Mouse (Mus musculus): ENCODE measurements around the gene 2310022B05Rik. TPM values are rescaled to one million over a fixed set of nuclear protein-coding genes. Genes with fewer than 3 reads are reported as not detected.

The 2310022B05Rik gene
- total and polyA plus RNA-seq, 3 experiments: 34.1 to 56.7 (median 49.4) TPM

DNA sequence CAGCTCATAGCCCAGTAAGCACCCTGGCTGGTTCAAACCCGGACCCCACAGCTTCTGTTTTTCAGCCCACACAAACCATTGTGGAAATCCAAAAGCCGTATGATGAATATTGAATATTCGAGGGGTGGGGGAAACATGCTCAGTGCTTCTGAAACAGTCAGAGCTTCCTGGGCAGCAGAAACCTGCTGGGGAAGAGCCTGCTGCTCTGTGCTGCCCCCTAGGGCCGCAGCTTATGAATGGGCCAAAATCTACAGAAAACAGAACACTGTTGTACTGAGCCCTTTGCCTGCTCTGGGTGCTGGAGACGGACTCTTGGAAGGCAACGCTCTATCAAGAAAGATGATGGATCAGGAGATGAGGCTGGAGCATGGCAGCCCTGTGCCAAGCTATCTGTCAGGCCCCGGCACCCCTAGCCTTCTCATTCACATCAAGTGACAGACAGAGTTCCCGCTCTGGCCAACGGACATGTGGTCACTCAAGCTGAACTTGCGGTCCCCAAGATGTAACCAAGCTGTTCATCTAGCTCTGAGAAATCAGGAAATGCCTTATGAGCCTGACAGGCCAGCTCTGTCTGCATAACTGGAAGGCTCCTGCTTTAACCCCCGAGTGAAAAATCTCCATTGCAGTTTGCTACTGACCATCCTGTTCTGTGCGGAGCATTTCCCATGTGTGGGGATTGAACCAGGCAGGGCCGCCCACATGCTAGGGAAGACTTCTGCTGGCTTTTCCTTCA lies 54.8 kb downstream of the 2310022B05Rik start:
- no peak for DNase-seq

DNA sequence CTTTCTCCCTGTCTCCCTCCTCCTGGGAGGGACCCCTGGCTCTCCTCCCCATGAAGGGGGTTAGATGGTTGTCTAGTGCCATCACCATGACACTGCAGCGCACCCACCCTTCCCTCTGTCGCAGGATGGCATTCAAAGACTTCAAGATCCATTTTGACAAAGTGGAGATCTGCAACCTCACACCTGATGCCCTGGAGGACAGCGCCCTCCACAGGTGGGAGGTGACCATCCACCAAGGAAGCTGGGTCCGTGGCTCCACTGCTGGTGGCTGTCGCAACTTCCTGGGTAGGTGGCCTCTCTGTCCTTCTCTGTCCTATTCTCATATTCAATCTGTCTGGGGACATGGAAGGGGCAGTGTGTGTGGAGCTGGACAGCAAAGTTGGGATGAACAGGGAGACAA lies 59.1 kb downstream of the 2310022B05Rik start:
- no peak for DNase-seq

DNA sequence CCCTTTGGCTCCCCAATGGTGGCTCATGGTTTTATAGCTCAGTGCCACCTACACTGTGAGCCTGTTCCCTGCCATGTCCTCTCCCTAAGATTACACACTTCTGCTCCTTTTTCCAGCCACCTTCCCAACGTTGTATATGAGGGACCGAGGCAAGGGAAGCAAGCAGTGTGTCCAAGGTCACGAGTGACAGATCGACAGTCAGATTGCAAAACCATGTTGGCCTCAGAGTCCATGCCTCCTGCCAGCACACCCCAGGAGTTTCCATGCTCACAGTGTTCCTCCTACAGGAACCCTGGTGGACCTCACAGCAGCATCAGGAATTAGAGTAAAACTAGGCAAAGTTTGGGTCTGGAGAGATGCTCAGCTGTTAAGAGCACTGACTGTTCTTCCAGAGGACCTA lies 73.8 kb downstream of the 2310022B05Rik start:
- peak; percentile 78 for DNase-seq

DNA sequence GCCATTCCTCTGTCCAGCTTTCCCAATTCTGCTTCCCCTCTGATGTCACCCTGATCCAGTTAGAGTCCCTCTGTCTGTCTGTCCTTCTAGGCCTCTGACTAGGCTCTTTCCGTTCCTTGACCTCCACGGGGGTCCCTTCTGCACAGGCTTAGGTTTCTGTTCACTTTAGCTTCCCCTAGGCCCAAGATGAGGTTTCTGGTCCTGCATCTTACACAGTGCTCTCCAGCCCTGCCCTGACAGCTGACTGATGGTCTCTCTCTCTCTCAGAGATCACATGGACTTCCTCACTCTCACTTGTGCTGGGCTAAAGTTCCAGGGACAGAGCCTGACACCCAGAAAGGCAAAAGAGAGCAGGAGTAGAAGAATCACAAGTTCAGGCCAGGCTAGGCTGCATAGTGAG lies 76.6 kb downstream of the 2310022B05Rik start:
- DNase-seq: no peak

Other genes starting within 250 kb of the 2310022B05Rik start
- 1 to 10 TPM; 5.3 to 5.4 TPM for gene Pgbd5, start 223.7 kb downstream of the 2310022B05Rik start, total RNA-seq (2021)
- gene Pgbd5, start 223.7 kb downstream of the 2310022B05Rik start, polyA plus RNA-seq (2012; rRNA removed): 8.0 and 8.6 TPM in 2 replicates
- gene Cog2, start 142.6 kb downstream of the 2310022B05Rik start, total RNA-seq (2021): 10 to 100 TPM; 38.2 to 41.8 TPM
- 12.9 and 13.8 TPM in 2 replicates for gene Cog2, start 142.6 kb downstream of the 2310022B05Rik start, polyA plus RNA-seq (2012; rRNA removed)
- 10 to 100 TPM in 1 of 2 experiments, 1 to 10 TPM in 1; 4.1 to 12.3 TPM for gene Agt, start 93.7 kb downstream of the 2310022B05Rik start, total RNA-seq (2021)
- gene Agt, start 93.7 kb downstream of the 2310022B05Rik start, polyA plus RNA-seq (2012; rRNA removed): 17.3 and 19.6 TPM in 2 replicates
- under 1 TPM in 1 of 2 experiments, not detected in 1; 0.26 TPM for gene Capn9, start 87.3 kb downstream of the 2310022B05Rik start, total RNA-seq (2021)
- 0.11 and 0.12 TPM in 2 replicates for gene Capn9, start 87.3 kb downstream of the 2310022B05Rik start, polyA plus RNA-seq (2012; rRNA removed)
- 10 to 100 TPM; 36.4 to 43.3 TPM for gene Ttc13, start 58.6 kb upstream of the 2310022B05Rik start, total RNA-seq (2021)
- 14.6 and 16.6 TPM in 2 replicates for gene Ttc13, start 58.6 kb upstream of the 2310022B05Rik start, polyA plus RNA-seq (2012; rRNA removed)
- 10 to 100 TPM in 1 of 2 experiments, 1 to 10 TPM in 1; 9.2 to 10.7 TPM for gene Arv1, start 58.8 kb upstream of the 2310022B05Rik start, total RNA-seq (2021)
- gene Arv1, start 58.8 kb upstream of the 2310022B05Rik start, polyA plus RNA-seq (2012; rRNA removed): 12.8 and 13.9 TPM in 2 replicates
- gene Fam89a, start 88.5 kb upstream of the 2310022B05Rik start, total RNA-seq (2021): under 1 TPM; 0.28 to 0.43 TPM
- 1.0 and 1.6 TPM in 2 replicates for gene Fam89a, start 88.5 kb upstream of the 2310022B05Rik start, polyA plus RNA-seq (2012; rRNA removed)
- gene Trim67, start 129.7 kb upstream of the 2310022B05Rik start, total RNA-seq (2021): 1 to 10 TPM; 1.4 to 3.5 TPM
- 0.52 and 1.0 TPM in 2 replicates for gene Trim67, start 129.7 kb upstream of the 2310022B05Rik start, polyA plus RNA-seq (2012; rRNA removed)
- 100 to 1,000 TPM in 1 of 2 experiments, 10 to 100 TPM in 1; 81.0 to 108 TPM for gene Gnpat, start 199.7 kb upstream of the 2310022B05Rik start, total RNA-seq (2021)
- gene Gnpat, start 199.7 kb upstream of the 2310022B05Rik start, polyA plus RNA-seq (2012; rRNA removed): 66.9 and 77.8 TPM in 2 replicates
- gene 2810004N23Rik, start 199.8 kb upstream of the 2310022B05Rik start, total RNA-seq (2021): 10 to 100 TPM; 25.9 to 28.0 TPM
- 7.6 and 10.7 TPM in 2 replicates for gene 2810004N23Rik, start 199.8 kb upstream of the 2310022B05Rik start, polyA plus RNA-seq (2012; rRNA removed)
- gene Exoc8, start 234.3 kb upstream of the 2310022B05Rik start, total RNA-seq (2021): 10 to 100 TPM; 19.9 to 24.2 TPM
- gene Exoc8, start 234.3 kb upstream of the 2310022B05Rik start, polyA plus RNA-seq (2012; rRNA removed): 9.1 and 10.6 TPM in 2 replicates
- 10 to 100 TPM; 19.4 to 19.9 TPM for gene Sprtn, start 234.5 kb upstream of the 2310022B05Rik start, total RNA-seq (2021)
- 7.7 and 9.7 TPM in 2 replicates for gene Sprtn, start 234.5 kb upstream of the 2310022B05Rik start, polyA plus RNA-seq (2012; rRNA removed)

Measured in adrenal gland, adult 2 months (tissue).